Mouse (Mus musculus): ENCODE measurements around the gene Adgrg5. TPM values are rescaled to one million over a fixed set of nuclear protein-coding genes. Genes with fewer than 3 reads are reported as not detected.

The Adgrg5 gene
- polyA plus RNA-seq, 1 experiment: 0.10 TPM

GRCm38 (mm10) chr8:94954921-94955758 is 31.6 kb downstream of the Adgrg5 start:
- H3K4me3 ChIP-seq (ENCODE audit: insufficient read depth, low read length): no peak overlapping the region
- TF ChIP-seq POLR2A (IDR thresholded peaks at IDR 0.05; ENCODE audit: extremely low read depth, insufficient read depth, low read length): no peak
- TF ChIP-seq CTCF (IDR thresholded peaks at IDR 0.05; ENCODE audit: extremely low read depth, insufficient read depth, low read length): peak; percentile 53
- H3K4me1 ChIP-seq (ENCODE audit: control insufficient read depth, insufficient read depth, low read length): no peaks in the 10 kb centered on the region
- no peak overlapping the region for H3K27ac ChIP-seq (ENCODE audit: insufficient read depth, low read length)

GRCm38 (mm10) chr8:94956078-94956574 is 32.6 kb downstream of the Adgrg5 start:
- H3K4me3 ChIP-seq (ENCODE audit: insufficient read depth, low read length): no peak overlapping the region
- TF ChIP-seq POLR2A (IDR thresholded peaks at IDR 0.05; ENCODE audit: extremely low read depth, insufficient read depth, low read length) (no peak), CTCF (IDR thresholded peaks at IDR 0.05; ENCODE audit: extremely low read depth, insufficient read depth, low read length) (no peak)
- no peaks in the 10 kb centered on the region for H3K4me1 ChIP-seq (ENCODE audit: control insufficient read depth, insufficient read depth, low read length)
- H3K27ac ChIP-seq (ENCODE audit: insufficient read depth, low read length): no peak overlapping the region

- no peak overlapping the region for H3K27ac ChIP-seq (ENCODE audit: insufficient read depth, low read length)
- H3K4me3 ChIP-seq (ENCODE audit: insufficient read depth, low read length): no peak overlapping the region
- no peaks in the 10 kb centered on the region for H3K4me1 ChIP-seq (ENCODE audit: control insufficient read depth, insufficient read depth, low read length)
- TF ChIP-seq CTCF (IDR thresholded peaks at IDR 0.05; ENCODE audit: extremely low read depth, insufficient read depth, low read length): no peak
- TF ChIP-seq POLR2A (IDR thresholded peaks at IDR 0.05; ENCODE audit: extremely low read depth, insufficient read depth, low read length): no peak
Observed at GRCm38 (mm10) chr8:94962201-94962600, 38.7 kb downstream of the Adgrg5 start.

GRCm38 (mm10) chr8:94964828-94965227 is 41.3 kb downstream of the Adgrg5 start:
- H3K4me1 ChIP-seq (ENCODE audit: control insufficient read depth, insufficient read depth, low read length): no peaks in the 10 kb centered on the region
- TF ChIP-seq CTCF (IDR thresholded peaks at IDR 0.05; ENCODE audit: extremely low read depth, insufficient read depth, low read length) (no peak), POLR2A (IDR thresholded peaks at IDR 0.05; ENCODE audit: extremely low read depth, insufficient read depth, low read length) (no peak)
- H3K27ac ChIP-seq (ENCODE audit: insufficient read depth, low read length): no peak overlapping the region
- no peak overlapping the region for H3K4me3 ChIP-seq (ENCODE audit: insufficient read depth, low read length)

GRCm38 (mm10) chr8:94966578-94966977 is 43.1 kb downstream of the Adgrg5 start:
- Histone ChIP-seq H3K4me1 (ENCODE audit: control insufficient read depth, insufficient read depth, low read length) (no peaks in the 10 kb centered on the region), H3K27ac (ENCODE audit: insufficient read depth, low read length) (no peak overlapping the region)
- TF ChIP-seq CTCF (IDR thresholded peaks at IDR 0.05; ENCODE audit: extremely low read depth, insufficient read depth, low read length) (peak; percentile 57), POLR2A (IDR thresholded peaks at IDR 0.05; ENCODE audit: extremely low read depth, insufficient read depth, low read length) (no peak)

GRCm38 (mm10) chr8:94967071-94967470 is 43.6 kb downstream of the Adgrg5 start:
- TF ChIP-seq POLR2A (IDR thresholded peaks at IDR 0.05; ENCODE audit: extremely low read depth, insufficient read depth, low read length) (no peak), CTCF (IDR thresholded peaks at IDR 0.05; ENCODE audit: extremely low read depth, insufficient read depth, low read length) (no peak)
- Histone ChIP-seq H3K4me3 (ENCODE audit: insufficient read depth, low read length) (no peak overlapping the region), H3K27ac (ENCODE audit: insufficient read depth, low read length) (no peak overlapping the region)

More at GRCm38 (mm10) chr8:94966578-94966977, 43.1 kb downstream of the Adgrg5 start:
- no peak overlapping the region for H3K4me3 ChIP-seq (ENCODE audit: insufficient read depth, low read length)

GRCm38 (mm10) chr8:94967554-94967953 is 44.1 kb downstream of the Adgrg5 start:
- no peak overlapping the region for H3K4me3 ChIP-seq (ENCODE audit: insufficient read depth, low read length)
- no peak overlapping the region for H3K27ac ChIP-seq (ENCODE audit: insufficient read depth, low read length)
- TF ChIP-seq POLR2A (IDR thresholded peaks at IDR 0.05; ENCODE audit: extremely low read depth, insufficient read depth, low read length) (no peak), CTCF (IDR thresholded peaks at IDR 0.05; ENCODE audit: extremely low read depth, insufficient read depth, low read length) (no peak)
- no peaks in the 10 kb centered on the region for H3K4me1 ChIP-seq (ENCODE audit: control insufficient read depth, insufficient read depth, low read length)

More at GRCm38 (mm10) chr8:94967071-94967470, 43.6 kb downstream of the Adgrg5 start:
- no peaks in the 10 kb centered on the region for H3K4me1 ChIP-seq (ENCODE audit: control insufficient read depth, insufficient read depth, low read length)

- Histone ChIP-seq H3K4me3 (ENCODE audit: insufficient read depth, low read length) (no peak overlapping the region), H3K27ac (ENCODE audit: insufficient read depth, low read length) (no peak overlapping the region), H3K4me1 (ENCODE audit: control insufficient read depth, insufficient read depth, low read length) (no peaks in the 10 kb centered on the region)
- TF ChIP-seq POLR2A (IDR thresholded peaks at IDR 0.05; ENCODE audit: extremely low read depth, insufficient read depth, low read length) (no peak), CTCF (IDR thresholded peaks at IDR 0.05; ENCODE audit: extremely low read depth, insufficient read depth, low read length) (no peak)
Observed at GRCm38 (mm10) chr8:94973270-94973669, 49.8 kb downstream of the Adgrg5 start.

GRCm38 (mm10) chr8:94973786-94974185 is 50.3 kb downstream of the Adgrg5 start:
- H3K4me1 ChIP-seq (ENCODE audit: control insufficient read depth, insufficient read depth, low read length): no peaks in the 10 kb centered on the region
- no peak overlapping the region for H3K27ac ChIP-seq (ENCODE audit: insufficient read depth, low read length)
- H3K4me3 ChIP-seq (ENCODE audit: insufficient read depth, low read length): no peak overlapping the region
- TF ChIP-seq CTCF (IDR thresholded peaks at IDR 0.05; ENCODE audit: extremely low read depth, insufficient read depth, low read length) (no peak), POLR2A (IDR thresholded peaks at IDR 0.05; ENCODE audit: extremely low read depth, insufficient read depth, low read length) (no peak)
